Mouse (Mus musculus) C2C12 (cell line): ENCODE measurements at regions not wholly inside any gene's neighbourhood (a gene's known extent, or its start where the extent isn't known, plus 50 kb on each side); places are given as distances from the start of the nearest gene placed in this dataset.

Experiments
- H3K27me3 ChIP-seq: one replicate; pipeline ENCODE4 v1.6.1; 2011; ENCODE audit not compliant: control insufficient read depth, insufficient read depth, insufficient read length
- H3K36me3 ChIP-seq: one replicate; pipeline ENCODE4 v1.6.1; 2011; ENCODE audit not compliant: control insufficient read depth, insufficient read depth
- H3K4me3 ChIP-seq: one replicate; pipeline ENCODE4 v1.5.1; 2011; ENCODE audit warnings: mild to moderate bottlenecking, control low read depth; ENCODE audit not compliant: poor library complexity, insufficient read depth, severe bottlenecking
- H3K79me2 ChIP-seq: one replicate; pipeline ENCODE4 v1.6.1; 2011; ENCODE audit not compliant: control insufficient read depth, insufficient read depth
- H3K79me3 ChIP-seq: one replicate; pipeline ENCODE4 v1.6.1; 2011; ENCODE audit warnings: low read depth, control low read depth
- H3ac ChIP-seq: one replicate; pipeline ENCODE3; 2011; ENCODE audit warnings: low read depth; ENCODE audit not compliant: control insufficient read depth, insufficient read length
- CEBPB ChIP-seq: IDR thresholded peaks from one replicate; pipeline ENCODE4 v1.6.1; 2011; ENCODE audit warnings: low read depth, mild to moderate bottlenecking, control low read depth, moderate library complexity
- CTCF ChIP-seq: IDR thresholded peaks from one replicate; pipeline ENCODE4 v1.5.1; 2011; ENCODE audit not compliant: control insufficient read depth, insufficient read depth, insufficient read length
- FOSL1 ChIP-seq: IDR thresholded peaks from one replicate; pipeline ENCODE4 v1.8.0; 2011; ENCODE audit warnings: mild to moderate bottlenecking, low read length; ENCODE audit not compliant: poor library complexity, insufficient read depth, severe bottlenecking
- MAX ChIP-seq: IDR thresholded peaks from one replicate; pipeline ENCODE4 v1.6.1; 2011; ENCODE audit warnings: mild to moderate bottlenecking, control low read depth
- MYOD1 ChIP-seq: IDR thresholded peaks from one replicate; pipeline ENCODE4 v1.6.1; 2011; ENCODE audit warnings: low read depth; ENCODE audit not compliant: control insufficient read depth, insufficient read length
- MYOG ChIP-seq: IDR thresholded peaks from one replicate; pipeline ENCODE4 v1.6.1; 2011; ENCODE audit not compliant: control insufficient read depth, insufficient read length; ENCODE audit errors: extremely low read depth
- USF1 ChIP-seq: IDR thresholded peaks from one replicate; pipeline ENCODE4 v1.6.1; 2011; ENCODE audit warnings: low read depth, mild to moderate bottlenecking, control low read depth, moderate library complexity

DNA sequence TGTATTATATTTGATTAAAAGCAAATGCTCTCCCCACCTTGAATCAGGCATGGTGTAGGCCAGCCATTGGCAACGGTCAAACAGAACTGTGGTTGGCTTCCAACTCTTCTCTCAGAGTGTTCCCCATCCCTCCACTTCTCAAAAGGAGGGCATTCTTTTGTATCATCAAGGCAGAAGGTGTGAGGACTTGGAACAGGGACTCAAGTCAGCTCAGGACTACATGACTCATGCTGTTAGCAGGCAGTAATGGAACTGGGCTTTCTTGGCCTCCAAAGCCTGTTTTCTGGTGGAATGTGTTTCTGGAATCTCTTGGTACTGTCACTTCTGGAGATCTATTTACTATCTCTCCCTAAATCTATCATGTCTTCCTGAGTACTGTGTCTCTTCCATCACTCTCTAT lies 216.3 kb upstream of the Slc30a5 start:
- H3K27me3 ChIP-seq = no peaks in the 10 kb centered on the region
- TF ChIP-seq MYOD1 = no peak
- H3K4me3 ChIP-seq = no peak overlapping the region
- no peaks in the 10 kb centered on the region for H3K79me3 ChIP-seq
- no peak overlapping the region for H3ac ChIP-seq
- no peaks in the 10 kb centered on the region for H3K36me3 ChIP-seq
- H3K79me2 ChIP-seq = no peaks in the 10 kb centered on the region

DNA sequence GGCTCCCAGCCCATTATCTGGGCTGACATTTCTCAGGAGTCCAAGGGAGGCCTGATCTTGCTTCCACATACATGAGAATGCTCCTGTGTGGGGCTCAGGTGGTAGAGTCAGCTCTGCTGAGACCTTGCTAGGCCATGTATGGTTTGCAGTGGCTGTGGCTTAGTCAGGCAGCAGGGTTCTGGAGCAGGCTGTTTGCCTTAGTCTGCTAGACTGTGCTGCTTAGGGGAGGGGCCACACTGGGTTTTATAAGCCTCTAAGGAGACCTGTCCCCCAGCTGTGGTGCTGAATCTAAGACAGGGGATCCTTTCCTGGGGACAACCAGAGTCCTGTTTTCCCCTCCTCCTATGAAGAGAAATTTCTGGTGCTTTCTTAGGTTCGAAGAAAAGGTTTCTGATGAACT lies 199.4 kb upstream of the Slc30a5 start:
- TF ChIP-seq CTCF (no peak), MYOG (no peak), MYOD1 (no peak), CEBPB (no peak), USF1 (no peak), FOSL1 (no peak), MAX (no peak)
- H3K36me3 ChIP-seq = no peaks in the 10 kb centered on the region
- H3K79me2 ChIP-seq = no peaks in the 10 kb centered on the region
- H3K27me3 ChIP-seq = no peaks in the 10 kb centered on the region
- no peak overlapping the region for H3K4me3 ChIP-seq
- H3ac ChIP-seq = no peak overlapping the region
- H3K79me3 ChIP-seq = no peaks in the 10 kb centered on the region

DNA sequence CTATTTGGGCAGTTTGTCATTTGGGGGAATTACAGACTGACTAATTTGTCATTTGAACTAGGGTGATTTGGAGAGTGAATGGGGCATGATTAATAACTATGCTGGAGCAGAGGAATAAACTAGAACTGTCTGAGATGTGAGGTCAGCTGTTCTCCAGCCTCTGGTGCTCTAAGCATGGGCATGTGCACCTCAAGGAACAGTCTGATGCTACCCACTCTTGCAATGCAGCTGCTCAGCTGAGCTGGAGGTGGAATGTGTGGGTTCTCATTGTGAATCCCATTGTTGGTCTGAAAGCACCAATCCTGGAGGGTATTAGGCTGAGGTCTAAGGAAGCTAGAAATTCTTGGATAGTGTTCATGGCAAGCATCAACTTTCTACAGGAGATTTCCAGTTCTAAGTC lies 192.8 kb upstream of the Slc30a5 start:
- no peaks in the 10 kb centered on the region for H3K27me3 ChIP-seq
- no peaks in the 10 kb centered on the region for H3K36me3 ChIP-seq
- no peaks in the 10 kb centered on the region for H3K79me2 ChIP-seq
- no peak overlapping the region for H3ac ChIP-seq
- H3K4me3 ChIP-seq = no peak overlapping the region
- H3K79me3 ChIP-seq = no peaks in the 10 kb centered on the region
- TF ChIP-seq CTCF = no peak
- no peak for TF ChIP-seq MYOD1
- TF ChIP-seq FOSL1 = no peak
- TF ChIP-seq MYOG = no peak
- TF ChIP-seq CEBPB = no peak
- no peak for TF ChIP-seq MAX
- TF ChIP-seq USF1 = no peak

DNA sequence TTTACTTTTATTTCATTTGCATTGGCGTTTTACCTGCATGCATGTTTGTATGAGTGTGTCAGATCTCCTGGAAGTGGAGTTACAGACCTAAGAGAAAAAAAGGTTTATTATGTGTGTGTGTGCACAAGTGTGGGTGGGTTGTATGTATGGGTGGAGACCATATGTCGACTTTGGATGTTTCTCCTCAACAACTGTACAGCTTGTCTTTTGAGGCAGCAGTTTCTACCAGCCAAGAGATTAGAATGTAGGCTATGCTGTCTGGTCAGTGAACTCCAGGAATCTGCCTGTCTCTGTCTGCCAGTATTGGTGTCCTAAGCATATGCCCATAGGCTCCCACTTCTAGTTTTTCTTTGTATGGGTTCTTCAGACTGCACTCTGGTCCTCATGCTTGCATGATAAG lies 192.3 kb upstream of the Slc30a5 start:
- no peak for TF ChIP-seq MYOG
- Histone ChIP-seq H3K4me3 (no peak overlapping the region), H3K79me2 (no peaks in the 10 kb centered on the region), H3ac (no peak overlapping the region), H3K79me3 (no peaks in the 10 kb centered on the region), H3K27me3 (no peaks in the 10 kb centered on the region), H3K36me3 (no peaks in the 10 kb centered on the region)

DNA sequence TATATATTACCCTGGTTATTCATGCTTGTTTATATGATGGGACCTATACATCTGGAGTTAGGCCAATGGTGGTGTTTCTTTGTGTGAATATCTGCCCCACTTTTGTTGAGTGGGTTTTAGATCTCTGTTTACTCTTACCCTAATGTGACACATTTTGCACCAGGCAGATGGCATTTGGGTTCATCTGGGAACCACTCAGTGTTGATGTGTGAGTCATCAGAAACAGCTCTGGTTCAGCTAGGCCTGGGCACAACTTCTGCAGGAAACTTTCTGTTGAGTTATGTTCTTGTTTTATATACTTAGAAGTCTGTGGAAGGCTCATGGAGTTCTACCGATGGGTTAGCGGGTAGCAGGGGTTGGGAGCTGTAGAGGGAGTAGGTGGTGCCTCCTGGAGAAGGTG lies 191.7 kb upstream of the Slc30a5 start:
- Histone ChIP-seq H3K79me2 (no peaks in the 10 kb centered on the region), H3K79me3 (no peaks in the 10 kb centered on the region), H3ac (no peak overlapping the region), H3K36me3 (no peaks in the 10 kb centered on the region), H3K27me3 (no peaks in the 10 kb centered on the region), H3K4me3 (no peak overlapping the region)
- no peak for TF ChIP-seq MAX
- TF ChIP-seq CEBPB = no peak
- no peak for TF ChIP-seq FOSL1
- TF ChIP-seq CTCF = no peak
- TF ChIP-seq MYOD1 = no peak
- no peak for TF ChIP-seq MYOG
- no peak for TF ChIP-seq USF1

DNA sequence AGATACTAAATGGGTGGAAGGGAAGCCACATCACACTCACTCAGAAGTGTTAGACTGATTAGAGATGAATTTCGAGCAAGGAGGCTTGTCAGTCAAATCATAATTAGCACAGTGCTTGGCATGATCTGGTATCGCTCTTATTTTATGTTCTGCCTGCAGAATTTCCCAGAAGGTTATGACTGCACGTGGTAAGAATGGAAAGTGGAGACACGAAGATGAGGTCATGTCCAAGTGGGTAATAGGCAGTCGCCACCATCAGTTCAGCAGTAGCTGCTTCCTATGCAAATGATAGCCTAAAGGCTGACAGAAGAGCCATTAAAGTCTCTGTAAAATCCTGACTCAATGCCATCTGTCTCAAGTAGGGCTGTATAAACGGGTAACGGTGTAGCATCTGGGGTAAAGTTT lies 186.0 kb upstream of the Slc30a5 start:
- no peaks in the 10 kb centered on the region for H3K36me3 ChIP-seq

More for the DNA sequence above, 186.0 kb upstream of the Slc30a5 start:
- no peak overlapping the region for H3K4me3 ChIP-seq
- no peak for TF ChIP-seq MYOD1
- TF ChIP-seq USF1 = no peak
- no peak for TF ChIP-seq CTCF
- no peak for TF ChIP-seq FOSL1
- no peak for TF ChIP-seq MAX
- no peak for TF ChIP-seq MYOG
- no peak for TF ChIP-seq CEBPB
- no peak overlapping the region for H3ac ChIP-seq
- H3K79me2 ChIP-seq = no peaks in the 10 kb centered on the region
- no peaks in the 10 kb centered on the region for H3K27me3 ChIP-seq
- no peaks in the 10 kb centered on the region for H3K79me3 ChIP-seq
